Mouse (Mus musculus): ENCODE results near the gene Carmil3. TPM values are rescaled to one million over a fixed set of nuclear protein-coding genes. Genes with fewer than 3 reads are reported as not detected.

The Carmil3 gene
- 2.6 TPM in 2 replicates for polyA plus RNA-seq (2012; rRNA removed)
- polyA plus RNA-seq (2014; fragmentation: Nextera tagmentation; extraction: Ambion mirVana) = 0.32 and 0.45 TPM in 2 replicates

DNA sequence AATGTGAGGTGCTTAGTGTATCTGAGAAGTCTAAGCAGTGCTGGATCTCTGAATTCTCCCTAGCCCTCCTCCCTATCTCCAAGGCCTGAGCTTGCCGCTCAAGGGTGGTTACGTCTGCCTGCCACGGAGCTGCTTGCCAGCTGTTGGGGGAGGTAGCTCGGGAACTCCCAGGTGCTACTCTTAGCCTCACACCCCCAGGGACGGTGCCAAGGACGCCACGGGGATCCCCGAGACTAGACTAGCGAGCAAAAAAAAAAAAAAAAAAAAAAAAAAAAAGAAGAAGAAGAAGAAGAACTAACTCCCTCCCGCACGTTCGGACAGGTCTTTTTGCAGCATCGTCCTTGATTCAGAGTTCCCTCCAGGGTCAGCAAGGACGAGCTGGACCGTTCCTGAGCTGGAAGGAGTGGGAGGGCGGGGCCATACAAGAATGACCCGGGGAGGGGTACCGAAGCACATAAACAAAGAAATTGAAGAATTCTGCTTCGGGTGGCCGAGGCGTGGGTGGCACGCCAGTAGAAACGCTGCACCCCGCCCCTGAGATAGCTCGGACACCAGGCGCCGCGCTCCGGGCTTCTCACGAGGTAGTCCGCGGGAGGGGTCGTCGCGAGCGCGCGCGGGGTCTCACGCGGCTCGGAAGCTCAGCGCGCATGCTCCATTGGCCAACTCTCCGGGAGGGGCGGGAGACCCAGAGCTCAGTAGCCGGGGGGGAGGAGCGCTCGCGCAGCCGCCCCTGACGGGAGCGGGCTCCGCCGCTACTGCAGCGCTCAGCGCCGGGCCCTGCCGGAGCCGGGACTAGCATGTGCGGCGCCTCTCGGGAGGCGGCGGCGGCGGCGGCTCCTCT is at the start of gene Carmil3:
TSS of gene Carmil3 (plus strand) at position 291 of the 841 bp plus-strand sequence.
- no peak for TF ChIP-seq EP300 (IDR thresholded peaks at IDR 0.05; ENCODE audit: low read depth)
- no peak for TF ChIP-seq CTCF (IDR thresholded peaks at IDR 0.05; ENCODE audit: low read depth)
- H3K4me1 ChIP-seq (replicated peaks; ENCODE audit: control insufficient read depth in 2 of 2, insufficient read depth in 2 of 2, low read length in 1 of 2) = peaks cover 6 to 12% of the 10 kb centered on the region in 2 experiments; a peak in 3 of 4 replicates
- DNase-seq (ENCODE audit: low read depth in 3 of 3, low spot score in 3 of 3) (no peak), ATAC-seq (ENCODE audit: insufficient read depth) (peak; percentile 70)
- WGBS (ENCODE audit: insufficient replicate concordance) = under 1% methylated on average over 63 of the region's 68 CpGs
- H3K9me3 ChIP-seq (ENCODE audit: control insufficient read depth, low read length) = no peaks in the 10 kb centered on the region
- peak within 1 kb of the TSS; percentile 57 for H3K9ac ChIP-seq (replicated peaks)
- no peaks in the 10 kb centered on the region; the same call in 1 of the 2 replicates for H3K27me3 ChIP-seq (ENCODE audit: control insufficient read depth, insufficient read depth, low read length)
- peak within 1 kb of the TSS; percentile 99 for H3K4me2 ChIP-seq (ENCODE audit: low read depth)
- peaks cover 4% of the 10 kb centered on the region; the same call in 1 of the 2 replicates for H3K36me3 ChIP-seq (replicated peaks; ENCODE audit: control insufficient read depth, insufficient read depth, low read depth)
- no peak within 1 kb of the TSS for H3K27ac ChIP-seq
- H3K4me3 ChIP-seq (ENCODE audit: insufficient read depth in 1 of 2, low read depth in 2 of 2, low read length in 2 of 2) = peak within 1 kb of the TSS; percentile 65 to 73

DNA sequence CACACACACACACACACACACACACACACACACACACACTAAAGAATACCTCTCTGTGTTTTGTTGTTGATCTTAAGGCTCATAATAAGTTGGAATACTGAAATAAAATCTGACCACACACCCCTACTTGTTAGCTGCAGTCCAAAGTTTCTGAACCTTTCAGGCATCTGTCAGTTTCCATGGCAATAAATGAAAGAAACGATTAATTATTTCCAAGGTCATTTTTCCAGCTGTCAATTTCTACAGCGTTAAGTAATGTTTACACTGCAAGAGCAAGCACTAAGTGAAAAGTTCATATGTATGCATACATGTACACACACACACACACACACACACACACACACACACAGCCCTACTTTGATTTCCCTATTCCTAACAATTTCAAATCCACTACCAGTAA is 32.8 kb upstream of the Carmil3 start:
- H3K36me3 ChIP-seq (replicated peaks; ENCODE audit: control insufficient read depth, insufficient read depth, low read depth) = no peaks in the 10 kb centered on the region
- WGBS (ENCODE audit: insufficient replicate concordance) = 63% methylated on average over 2 of the region's 2 CpGs
- DNase-seq (ENCODE audit: low read depth in 3 of 3, low spot score in 3 of 3) (no peak), ATAC-seq (ENCODE audit: insufficient read depth) (no peak)
- no peak overlapping the region for H3K9ac ChIP-seq (replicated peaks)
- H3K9me3 ChIP-seq (ENCODE audit: control insufficient read depth, low read length) = no peaks in the 10 kb centered on the region
- H3K27ac ChIP-seq = no peak overlapping the region
- H3K4me1 ChIP-seq (replicated peaks; ENCODE audit: control insufficient read depth in 2 of 2, insufficient read depth in 2 of 2, low read length in 1 of 2) = no peaks in the 10 kb centered on the region
- TF ChIP-seq EP300 (IDR thresholded peaks at IDR 0.05; ENCODE audit: low read depth) (no peak), CTCF (IDR thresholded peaks at IDR 0.05; ENCODE audit: low read depth) (no peak)
- no peaks in the 10 kb centered on the region for H3K27me3 ChIP-seq (ENCODE audit: control insufficient read depth, insufficient read depth, low read length)
- no peak overlapping the region for H3K4me2 ChIP-seq (ENCODE audit: low read depth)
- no peak overlapping the region for H3K4me3 ChIP-seq (ENCODE audit: insufficient read depth in 1 of 2, low read depth in 2 of 2, low read length in 2 of 2)

DNA sequence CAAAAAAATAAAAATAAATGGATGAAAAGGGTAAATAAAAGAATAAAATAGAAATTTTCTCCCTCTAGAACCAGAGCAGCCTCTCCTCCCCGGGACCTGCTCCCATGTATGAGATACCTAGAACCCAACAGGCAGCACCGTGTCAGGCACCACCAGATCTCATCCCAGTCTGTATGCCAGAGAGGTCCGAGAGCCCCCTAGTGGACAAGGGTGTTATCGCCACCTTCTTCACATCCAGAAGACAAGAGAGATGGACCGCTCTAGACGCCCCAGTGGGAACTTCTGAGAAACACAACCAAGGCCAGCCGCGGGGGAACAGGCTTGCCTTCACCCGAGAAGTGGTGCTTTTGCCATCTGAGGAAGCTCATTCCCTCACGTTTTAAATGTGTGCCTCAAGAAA is 32.2 kb upstream of the Carmil3 start:
- WGBS (ENCODE audit: insufficient replicate concordance) = 13% methylated on average over 10 of the region's 10 CpGs
- DNase-seq (ENCODE audit: low read depth in 3 of 3, low spot score in 3 of 3) (peak; percentile 59 to 66 (median 61)), ATAC-seq (ENCODE audit: insufficient read depth) (no peak)
- Histone ChIP-seq H3K4me1 (replicated peaks; ENCODE audit: control insufficient read depth in 2 of 2, insufficient read depth in 2 of 2, low read length in 1 of 2) (no peaks in the 10 kb centered on the region), H3K27me3 (ENCODE audit: control insufficient read depth, insufficient read depth, low read length) (no peaks in the 10 kb centered on the region), H3K27ac (no peak overlapping the region), H3K9ac (replicated peaks) (no peak overlapping the region), H3K36me3 (replicated peaks; ENCODE audit: control insufficient read depth, insufficient read depth, low read depth) (no peaks in the 10 kb centered on the region), H3K9me3 (ENCODE audit: control insufficient read depth, low read length) (no peaks in the 10 kb centered on the region), H3K4me2 (ENCODE audit: low read depth) (no peak overlapping the region), H3K4me3 (ENCODE audit: insufficient read depth in 1 of 2, low read depth in 2 of 2, low read length in 2 of 2) (no peak overlapping the region)
- TF ChIP-seq EP300 (IDR thresholded peaks at IDR 0.05; ENCODE audit: low read depth) (no peak), CTCF (IDR thresholded peaks at IDR 0.05; ENCODE audit: low read depth) (peak; percentile 92)

DNA sequence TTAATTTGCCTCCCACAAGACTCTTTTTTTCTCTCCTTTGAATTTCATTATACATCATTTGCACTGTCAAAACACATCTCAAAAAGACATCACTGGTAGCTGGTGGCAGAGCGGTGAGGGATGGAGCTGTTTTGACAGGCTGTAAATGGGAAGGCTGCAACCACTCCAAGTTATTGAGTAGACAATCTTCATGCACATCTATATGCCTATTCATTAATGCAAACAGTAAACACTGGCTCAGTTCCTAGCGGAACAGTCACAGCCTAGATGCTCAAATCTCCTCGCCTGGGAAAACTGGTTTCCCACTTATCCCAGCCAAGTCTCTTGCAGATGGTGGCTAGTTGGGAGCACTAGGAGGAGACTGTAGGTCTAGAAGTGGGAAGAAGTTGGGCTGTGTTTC is 31.7 kb upstream of the Carmil3 start:
- DNase-seq (ENCODE audit: low read depth in 3 of 3, low spot score in 3 of 3) (no peak), ATAC-seq (ENCODE audit: insufficient read depth) (no peak)
- Histone ChIP-seq H3K4me1 (replicated peaks; ENCODE audit: control insufficient read depth in 2 of 2, insufficient read depth in 2 of 2, low read length in 1 of 2) (no peaks in the 10 kb centered on the region), H3K4me3 (ENCODE audit: insufficient read depth in 1 of 2, low read depth in 2 of 2, low read length in 2 of 2) (no peak overlapping the region), H3K9ac (replicated peaks) (no peak overlapping the region), H3K36me3 (replicated peaks; ENCODE audit: control insufficient read depth, insufficient read depth, low read depth) (no peaks in the 10 kb centered on the region), H3K27me3 (ENCODE audit: control insufficient read depth, insufficient read depth, low read length) (no peaks in the 10 kb centered on the region), H3K4me2 (ENCODE audit: low read depth) (no peak overlapping the region), H3K27ac (no peak overlapping the region), H3K9me3 (ENCODE audit: control insufficient read depth, low read length) (no peaks in the 10 kb centered on the region)
- TF ChIP-seq CTCF (IDR thresholded peaks at IDR 0.05; ENCODE audit: low read depth) = no peak
- TF ChIP-seq EP300 (IDR thresholded peaks at IDR 0.05; ENCODE audit: low read depth) = no peak
- WGBS (ENCODE audit: insufficient replicate concordance) = 65% methylated on average over 3 of the region's 3 CpGs

DNA sequence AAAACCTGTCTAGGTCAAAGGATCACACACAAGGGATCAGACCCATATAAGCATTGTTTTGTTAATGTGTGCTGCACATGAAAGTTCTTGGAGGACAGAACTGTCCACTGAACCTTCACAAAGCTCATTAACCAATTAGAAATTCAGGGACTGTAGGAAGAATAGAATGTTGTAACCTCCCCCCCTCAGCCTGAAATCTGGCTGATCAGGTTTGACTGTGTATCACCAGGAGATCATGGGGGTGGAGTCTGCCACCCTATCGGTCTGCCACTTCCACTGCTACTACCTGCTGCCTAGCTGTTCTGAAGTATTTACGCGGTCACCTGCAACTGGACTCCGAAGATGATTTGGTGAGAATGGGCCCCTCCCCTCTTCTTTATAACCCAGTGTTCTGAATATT is 30.7 kb upstream of the Carmil3 start:
- no peak for DNase-seq (ENCODE audit: low read depth in 3 of 3, low spot score in 3 of 3)
- Histone ChIP-seq H3K27ac (no peak overlapping the region), H3K4me2 (ENCODE audit: low read depth) (no peak overlapping the region), H3K27me3 (ENCODE audit: control insufficient read depth, insufficient read depth, low read length) (no peaks in the 10 kb centered on the region), H3K4me1 (replicated peaks; ENCODE audit: control insufficient read depth in 2 of 2, insufficient read depth in 2 of 2, low read length in 1 of 2) (0 out of 4 replicates have a peak, but pooled peaks cover 0 to 2% of the 10 kb centered on the region in 2 experiments), H3K36me3 (replicated peaks; ENCODE audit: control insufficient read depth, insufficient read depth, low read depth) (no peaks in the 10 kb centered on the region), H3K9me3 (ENCODE audit: control insufficient read depth, low read length) (no peaks in the 10 kb centered on the region), H3K4me3 (ENCODE audit: insufficient read depth in 1 of 2, low read depth in 2 of 2, low read length in 2 of 2) (no peak overlapping the region), H3K9ac (replicated peaks) (no peak overlapping the region)
- TF ChIP-seq CTCF (IDR thresholded peaks at IDR 0.05; ENCODE audit: low read depth) = no peak
- TF ChIP-seq EP300 (IDR thresholded peaks at IDR 0.05; ENCODE audit: low read depth) = no peak
- 60% methylated on average over 4 of the region's 4 CpGs for WGBS (ENCODE audit: insufficient replicate concordance)
- ATAC-seq (ENCODE audit: insufficient read depth) = no peak
